Mouse (Mus musculus) stomach, embryonic 14.5 days (tissue): ENCODE measurements at regions not wholly inside any gene's neighbourhood (a gene's known extent, or its start where the extent isn't known, plus 50 kb on each side); places are given as distances from the start of the nearest gene placed in this dataset.

Experiments
- ATAC-seq: fragments of 200-750 bp; cut with Nextera tagmentation; 2 replicates; pipeline ENCODE4 v1.8.0; 2017; ENCODE audit warnings: low read depth, moderate TSS enrichment; ENCODE audit not compliant: insufficient number of reproducible peaks, insufficient read depth, low FRiP score
- H3K27ac ChIP-seq: fragments of 300-500 bp; sonication (generic); 2 replicates; pipeline ENCODE4 v1.5.1; 2014; ENCODE audit warnings: mild to moderate bottlenecking, low read length, moderate library complexity, mixed read lengths
- H3K27me3 ChIP-seq: fragments of 300-500 bp; sonication (generic); 2 replicates; pipeline ENCODE4 v1.6.1; 2014; ENCODE audit warnings: low read length, control low read depth, mixed read lengths; ENCODE audit not compliant: control insufficient read depth, insufficient read depth
- H3K36me3 ChIP-seq: fragments of 300-500 bp; sonication (generic); 2 replicates; pipeline ENCODE4 v1.6.1; 2014; ENCODE audit warnings: mild to moderate bottlenecking, control low read depth, low read length, moderate library complexity, mixed read lengths; ENCODE audit not compliant: control insufficient read depth, insufficient read depth
- H3K4me1 ChIP-seq: fragments of 300-500 bp; sonication (generic); 2 replicates; pipeline ENCODE4 v1.6.1; 2014; ENCODE audit warnings: low read length, control low read depth, mixed read lengths; ENCODE audit not compliant: control insufficient read depth, insufficient read depth
- H3K4me2 ChIP-seq: fragments of 300-500 bp; sonication (generic); replicated peaks from 2 replicates; pipeline ENCODE4 v1.6.1; 2014; ENCODE audit warnings: low read depth, low read length, control low read depth
- H3K4me3 ChIP-seq: fragments of 300-500 bp; sonication (generic); 2 replicates; pipeline ENCODE4 v1.5.1; 2014; ENCODE audit warnings: low read depth, low read length, control low read depth
- H3K9ac ChIP-seq: fragments of 300-500 bp; sonication (generic); replicated peaks from 2 replicates; pipeline ENCODE4 v1.6.1; 2014; ENCODE audit warnings: low read depth, mild to moderate bottlenecking, control low read depth, low read length, moderate library complexity, mixed read lengths
- H3K9me3 ChIP-seq: fragments of 300-500 bp; sonication (generic); 2 replicates; pipeline ENCODE4 v1.6.1; 2016; ENCODE audit warnings: low read depth, low read length, control low read depth; ENCODE audit not compliant: control insufficient read depth
- WGBS: fragments of 180-500 bp; shearing (Covaris S2); extraction: QIAGEN DNeasy Blood & Tissue Kit; methylation state at CpG from one replicate; pipeline ENCODE4 v1.1.7; 2014; 5-methylcytosine and 5-hydroxymethylcytosine counted together

- WGBS, result 63% methylated on average over 1 of the region's 1 CpGs
- no peaks in the 10 kb centered on the region for H3K9me3 ChIP-seq
- H3K27ac ChIP-seq, result no peak overlapping the region
- no peak for ATAC-seq
- no peak overlapping the region for H3K4me3 ChIP-seq
- no peaks in the 10 kb centered on the region for H3K36me3 ChIP-seq
- H3K27me3 ChIP-seq, result no peaks in the 10 kb centered on the region
- H3K4me1 ChIP-seq, result no peaks in the 10 kb centered on the region
- no peak overlapping the region for H3K9ac ChIP-seq
- no peak overlapping the region for H3K4me2 ChIP-seq
Observed at GRCm38 (mm10) chr11:6987105-6987504, 76.2 kb upstream of the Adcy1 start.

- Histone ChIP-seq H3K9me3 (no peaks in the 10 kb centered on the region), H3K9ac (no peak overlapping the region), H3K4me1 (no peaks in the 10 kb centered on the region), H3K4me3 (no peak overlapping the region), H3K27me3 (no peaks in the 10 kb centered on the region), H3K4me2 (no peak overlapping the region), H3K27ac (no peak overlapping the region), H3K36me3 (no peaks in the 10 kb centered on the region)
- 95% methylated on average over 7 of the region's 7 CpGs for WGBS
- ATAC-seq, result no peak
Observed at GRCm38 (mm10) chr11:6982076-6982475, 81.2 kb upstream of the Adcy1 start.

DNA sequence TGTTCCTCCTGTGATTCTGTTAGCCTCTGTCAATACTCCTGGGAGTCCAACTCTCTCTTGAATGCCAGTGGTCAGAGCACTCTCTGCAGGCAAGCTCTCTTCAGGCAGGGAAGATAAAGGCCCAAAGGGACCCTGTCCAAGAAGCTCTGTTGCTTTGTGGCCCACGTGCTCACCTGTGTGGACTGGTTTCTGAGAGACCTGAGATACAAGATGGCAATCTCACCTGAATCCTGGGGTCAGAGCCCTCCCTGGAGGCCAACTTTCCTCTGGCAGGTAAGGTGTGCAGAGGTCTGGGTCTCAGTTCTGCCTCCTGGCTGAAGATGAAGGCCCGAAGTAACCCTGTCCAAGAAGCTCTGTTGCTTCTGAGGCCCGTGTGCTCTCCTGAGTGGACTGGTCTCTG is 83.6 kb upstream of the Adcy1 start:
- Histone ChIP-seq H3K27ac (no peak overlapping the region), H3K36me3 (no peaks in the 10 kb centered on the region)

GRCm38 (mm10) chr11:6969196-6969595 is 94.1 kb upstream of the Adcy1 start:
- no peak overlapping the region for H3K27ac ChIP-seq
- no peaks in the 10 kb centered on the region for H3K36me3 ChIP-seq
- H3K4me1 ChIP-seq, result no peaks in the 10 kb centered on the region
- no peak overlapping the region for H3K4me2 ChIP-seq
- ATAC-seq, result no peak
- H3K27me3 ChIP-seq, result no peaks in the 10 kb centered on the region
- H3K9ac ChIP-seq, result no peak overlapping the region
- no peak overlapping the region for H3K4me3 ChIP-seq
- 62% methylated on average over 1 of the region's 1 CpGs for WGBS
- H3K9me3 ChIP-seq, result no peaks in the 10 kb centered on the region

More for the DNA sequence above, 83.6 kb upstream of the Adcy1 start:
- H3K9ac ChIP-seq, result no peak overlapping the region
- no peak overlapping the region for H3K4me2 ChIP-seq
- no peak for ATAC-seq
- 89% methylated on average over 3 of the region's 3 CpGs for WGBS
- no peak overlapping the region for H3K4me3 ChIP-seq
- no peaks in the 10 kb centered on the region for H3K4me1 ChIP-seq
- H3K9me3 ChIP-seq, result no peaks in the 10 kb centered on the region
- no peaks in the 10 kb centered on the region for H3K27me3 ChIP-seq

DNA sequence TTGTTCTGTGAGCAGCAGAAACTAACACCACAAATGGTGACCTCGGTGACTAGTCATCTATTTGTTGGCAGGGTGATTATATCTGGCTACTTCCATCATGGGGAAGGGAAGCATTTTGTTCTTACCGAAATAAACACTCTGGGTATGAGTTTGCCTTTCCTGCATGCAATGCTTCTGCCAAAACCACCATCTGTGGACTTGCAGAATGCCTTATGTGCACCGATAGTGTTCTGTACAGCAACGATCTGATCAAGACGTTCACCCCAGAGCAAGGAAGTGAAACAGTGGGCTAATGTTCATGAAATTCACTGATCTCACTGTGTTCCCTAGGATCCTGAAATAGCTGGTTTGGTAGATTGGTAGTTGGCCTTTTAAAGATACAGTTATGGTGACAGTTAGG is 96.3 kb upstream of the Adcy1 start:
- H3K4me3 ChIP-seq, result no peak overlapping the region
- no peak for ATAC-seq
- H3K9ac ChIP-seq, result no peak overlapping the region
- no peaks in the 10 kb centered on the region for H3K27me3 ChIP-seq
- no peak overlapping the region for H3K4me2 ChIP-seq
- no peaks in the 10 kb centered on the region for H3K9me3 ChIP-seq
- no peaks in the 10 kb centered on the region for H3K36me3 ChIP-seq
- WGBS, result 87% methylated on average over 5 of the region's 5 CpGs
- H3K27ac ChIP-seq, result no peak overlapping the region
- no peaks in the 10 kb centered on the region for H3K4me1 ChIP-seq

GRCm38 (mm10) chr11:6964524-6964923 is 98.8 kb upstream of the Adcy1 start:
- no peak overlapping the region for H3K4me3 ChIP-seq
- no peaks in the 10 kb centered on the region for H3K4me1 ChIP-seq
- no peaks in the 10 kb centered on the region for H3K9me3 ChIP-seq
- 62% methylated on average over 2 of the region's 2 CpGs for WGBS
- no peaks in the 10 kb centered on the region for H3K27me3 ChIP-seq
- H3K36me3 ChIP-seq, result no peaks in the 10 kb centered on the region
- H3K27ac ChIP-seq, result no peak overlapping the region
- ATAC-seq, result no peak
- H3K4me2 ChIP-seq, result no peak overlapping the region
- no peak overlapping the region for H3K9ac ChIP-seq

GRCm38 (mm10) chr11:6963600-6963999 is 99.7 kb upstream of the Adcy1 start:
- Histone ChIP-seq H3K27me3 (no peaks in the 10 kb centered on the region), H3K9ac (no peak overlapping the region), H3K27ac (no peak overlapping the region), H3K4me3 (no peak overlapping the region), H3K9me3 (no peaks in the 10 kb centered on the region), H3K4me1 (no peaks in the 10 kb centered on the region), H3K4me2 (no peak overlapping the region), H3K36me3 (no peaks in the 10 kb centered on the region)
- 43% methylated on average over 3 of the region's 3 CpGs for WGBS
- no peak for ATAC-seq

DNA sequence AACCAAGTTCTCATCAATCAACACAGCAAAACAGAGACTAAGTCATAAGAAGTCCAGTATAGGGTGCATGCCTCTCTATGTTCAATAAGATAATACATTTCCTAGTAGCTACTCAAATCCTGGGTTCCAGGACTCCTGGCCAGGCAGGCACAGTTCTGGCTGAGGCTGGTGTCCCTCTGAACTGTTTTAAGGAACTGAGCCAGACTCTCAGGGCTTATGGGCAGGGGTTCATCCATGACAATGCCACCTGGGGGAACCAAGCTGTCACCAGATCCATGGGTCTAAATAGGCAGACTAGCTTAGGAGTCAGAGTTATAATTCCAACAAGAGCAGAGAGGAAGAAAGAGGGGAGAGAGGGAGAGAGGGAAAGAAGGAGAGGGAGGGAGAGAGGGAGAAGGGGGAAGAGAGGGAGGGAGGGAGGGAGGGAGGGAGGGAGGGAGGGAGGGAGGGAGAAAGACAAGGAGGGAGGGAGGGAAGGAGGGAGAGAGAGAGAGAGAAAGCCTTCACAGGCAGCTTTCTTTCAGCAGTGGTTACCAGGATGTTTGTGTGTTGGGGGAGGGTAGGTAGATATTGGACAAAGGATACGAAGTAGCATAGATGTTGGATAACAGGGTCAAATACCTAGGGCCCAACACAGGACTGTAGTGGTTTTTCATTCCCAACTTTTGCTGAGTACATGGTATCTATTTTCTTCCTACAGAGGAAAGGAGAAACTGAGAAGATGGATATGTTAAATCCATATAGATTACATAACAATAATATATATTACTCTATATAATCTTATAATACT is 100.3 kb upstream of the Adcy1 start:
- no peak for ATAC-seq
- 50% methylated on average over 1 of the region's 1 CpGs for WGBS
- Histone ChIP-seq H3K9ac (no peak overlapping the region), H3K4me2 (no peak overlapping the region), H3K9me3 (no peaks in the 10 kb centered on the region; the same call in 1 of the 2 replicates), H3K27ac (no peak overlapping the region), H3K27me3 (no peaks in the 10 kb centered on the region), H3K4me3 (no peak overlapping the region), H3K36me3 (no peaks in the 10 kb centered on the region), H3K4me1 (no peaks in the 10 kb centered on the region)

GRCm38 (mm10) chr11:6962322-6962721 is 101.0 kb upstream of the Adcy1 start:
- Histone ChIP-seq H3K27me3 (no peaks in the 10 kb centered on the region), H3K4me2 (no peak overlapping the region), H3K36me3 (no peaks in the 10 kb centered on the region), H3K27ac (no peak overlapping the region), H3K9me3 (no peaks in the 10 kb centered on the region; the same call in 1 of the 2 replicates), H3K4me3 (no peak overlapping the region), H3K9ac (no peak overlapping the region), H3K4me1 (no peaks in the 10 kb centered on the region)
- no peak for ATAC-seq
